Mouse (Mus musculus): Measurements from ENCODE around the gene Pex11a.

DNA sequence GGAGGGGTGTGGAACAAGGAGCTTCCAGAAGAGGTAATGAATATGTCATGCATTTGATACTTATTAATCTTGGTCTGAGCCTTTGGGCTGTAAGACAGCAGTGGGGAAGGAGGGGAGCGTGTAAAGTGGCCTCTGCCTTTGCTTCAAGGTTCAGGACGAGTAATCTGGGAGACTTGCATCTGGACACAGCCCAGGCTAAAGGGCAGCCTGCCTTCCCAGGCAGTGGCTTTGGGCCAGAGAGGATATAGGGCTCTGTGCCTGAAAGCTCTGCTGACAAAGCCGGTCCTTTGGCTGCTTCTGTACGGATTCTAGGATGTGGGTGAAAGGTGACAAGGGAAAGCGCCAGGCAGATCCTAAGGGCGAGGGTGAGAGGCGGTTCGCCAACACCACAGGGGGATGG is 8.4 kb downstream of the Pex11a start:
- TF ChIP-seq CHD2 (IDR thresholded peaks at IDR 0.05; ENCODE audit: low read depth, low read length) = no peak
- no peak for TF ChIP-seq ZNF384 (IDR thresholded peaks at IDR 0.05; ENCODE audit: low read depth, low read length)
- TF ChIP-seq HCFC1 (IDR thresholded peaks at IDR 0.05; ENCODE audit: borderline replicate concordance, insufficient read depth, low read length) = no peak
- no peak for TF ChIP-seq ZC3H11A (IDR thresholded peaks at IDR 0.05; ENCODE audit: borderline replicate concordance, low read depth, low read length)

Measured in ES-E14 (cell line).